Mouse (Mus musculus) kidney, embryonic 16.5 days (tissue): ENCODE results near the gene Fbrsl1. TPM values are rescaled to one million over a fixed set of nuclear protein-coding genes. Genes with fewer than 3 reads are reported as not detected.

ENCODE experiments used
- ATAC-seq: fragments of 200-750 bp; cut with Nextera tagmentation; 2 replicates; pipeline ENCODE4 v1.8.0; 2017; ENCODE audit warnings: moderate TSS enrichment; ENCODE audit not compliant: low FRiP score, low TSS enrichment
- H3K27ac ChIP-seq: fragments of 300-500 bp; sonication (generic); 2 replicates; pipeline ENCODE4 v1.5.1; 2014; ENCODE audit warnings: low read length
- H3K27me3 ChIP-seq: fragments of 300-500 bp; sonication (generic); 2 replicates; pipeline ENCODE4 v1.6.1; 2014; ENCODE audit warnings: low read length, control low read depth, mixed read lengths; ENCODE audit not compliant: insufficient read depth
- H3K36me3 ChIP-seq: fragments of 300-500 bp; sonication (generic); 2 replicates; pipeline ENCODE4 v1.6.1; 2014; ENCODE audit warnings: low read length, control low read depth, mixed read lengths; ENCODE audit not compliant: insufficient read depth
- H3K4me1 ChIP-seq: fragments of 300-500 bp; sonication (generic); 2 replicates; pipeline ENCODE4 v1.6.1; 2014; ENCODE audit warnings: low read length, control low read depth, mixed read lengths; ENCODE audit not compliant: insufficient read depth
- H3K4me2 ChIP-seq: fragments of 300-500 bp; sonication (generic); replicated peaks from 2 replicates; pipeline ENCODE4 v1.6.1; 2014; ENCODE audit warnings: low read depth, low read length
- H3K4me3 ChIP-seq: fragments of 300-500 bp; sonication (generic); 2 replicates; pipeline ENCODE4 v1.5.1; 2014; ENCODE audit warnings: mild to moderate bottlenecking, low read length
- H3K9ac ChIP-seq: fragments of 300-500 bp; sonication (generic); replicated peaks from 2 replicates; pipeline ENCODE4 v1.6.1; 2014; ENCODE audit warnings: low read length
- H3K9me3 ChIP-seq: fragments of 300-500 bp; sonication (generic); 2 replicates; pipeline ENCODE4 v1.6.1; 2016; ENCODE audit warnings: low read length, control low read depth
- WGBS: fragments of 180-500 bp; shearing (Covaris S2); extraction: QIAGEN DNeasy Blood & Tissue Kit; methylation state at CpG from one replicate; pipeline ENCODE4 v1.1.7; 2014; 5-methylcytosine and 5-hydroxymethylcytosine counted together
- polyA plus RNA-seq: library from polyadenylated mRNA; unstranded; fragments of >200 nt; fragmentation: Nextera tagmentation; extraction: Ambion mirVana; gene quantifications from 2 replicates; pipeline ENCODE4 v1.2.1, GENCODE M21; 2015

The Fbrsl1 gene
- polyA plus RNA-seq, 1 experiment from 2014 or later = 9.8 TPM

DNA sequence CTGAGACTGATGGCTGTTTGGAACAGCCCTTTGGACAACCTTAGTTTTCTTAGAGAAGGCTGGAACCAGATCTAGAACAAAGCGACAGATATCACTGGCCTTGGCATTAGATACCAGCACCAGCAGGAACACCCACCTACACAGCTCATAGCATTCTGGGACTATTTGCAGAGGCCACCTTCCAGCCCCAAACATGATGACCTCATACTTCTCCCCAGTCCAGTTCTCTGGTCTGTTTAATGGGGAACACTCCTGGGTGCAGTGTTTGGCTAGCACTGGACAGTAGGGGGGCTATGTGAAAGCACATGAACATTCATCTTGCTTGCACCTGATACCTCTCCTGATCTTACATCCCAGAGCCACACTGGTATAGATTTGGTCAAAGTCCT, 29.8 kb downstream of the Fbrsl1 start:
- no peaks in the 10 kb centered on the region for H3K27me3 ChIP-seq
- H3K36me3 ChIP-seq = no peaks in the 10 kb centered on the region
- no peak for ATAC-seq
- H3K9ac ChIP-seq = no peak overlapping the region
- H3K9me3 ChIP-seq = no peaks in the 10 kb centered on the region
- 96% methylated on average over 1 of the region's 1 CpGs for WGBS
- no peak overlapping the region for H3K27ac ChIP-seq
- no peak overlapping the region for H3K4me3 ChIP-seq
- H3K4me1 ChIP-seq = no peaks in the 10 kb centered on the region
- no peak overlapping the region for H3K4me2 ChIP-seq

GRCm38 (mm10) chr5:110417756-110418522, 30.4 kb downstream of the Fbrsl1 start:
- Histone ChIP-seq H3K4me2 (no peak overlapping the region), H3K9ac (no peak overlapping the region), H3K27me3 (no peaks in the 10 kb centered on the region), H3K4me3 (no peak overlapping the region), H3K4me1 (no peaks in the 10 kb centered on the region), H3K9me3 (no peaks in the 10 kb centered on the region), H3K36me3 (no peaks in the 10 kb centered on the region), H3K27ac (no peak overlapping the region)
- WGBS = 59% methylated on average over 14 of the region's 14 CpGs
- ATAC-seq = no peak

- Histone ChIP-seq H3K27me3 (no peaks in the 10 kb centered on the region), H3K9ac (no peak overlapping the region), H3K9me3 (no peaks in the 10 kb centered on the region), H3K4me3 (no peak overlapping the region), H3K4me1 (no peaks in the 10 kb centered on the region), H3K27ac (no peak overlapping the region), H3K4me2 (no peak overlapping the region), H3K36me3 (no peaks in the 10 kb centered on the region)
- 15% methylated on average over 7 of the region's 7 CpGs for WGBS
- ATAC-seq = peak; percentile 39; the same call in 1 of the 2 replicates
Measured at GRCm38 (mm10) chr5:110416825-110417401, 31.4 kb downstream of the Fbrsl1 start.

GRCm38 (mm10) chr5:110415806-110416700, 32.2 kb downstream of the Fbrsl1 start:
- Histone ChIP-seq H3K9ac (no peak overlapping the region), H3K27me3 (no peaks in the 10 kb centered on the region), H3K9me3 (no peaks in the 10 kb centered on the region), H3K36me3 (0 out of 2 replicates have a peak, but pooled peaks cover 4% of the 10 kb centered on the region), H3K27ac (no peak overlapping the region), H3K4me3 (no peak overlapping the region), H3K4me2 (no peak overlapping the region), H3K4me1 (no peaks in the 10 kb centered on the region)
- no peak for ATAC-seq
- WGBS = 47% methylated on average over 13 of the region's 13 CpGs

DNA sequence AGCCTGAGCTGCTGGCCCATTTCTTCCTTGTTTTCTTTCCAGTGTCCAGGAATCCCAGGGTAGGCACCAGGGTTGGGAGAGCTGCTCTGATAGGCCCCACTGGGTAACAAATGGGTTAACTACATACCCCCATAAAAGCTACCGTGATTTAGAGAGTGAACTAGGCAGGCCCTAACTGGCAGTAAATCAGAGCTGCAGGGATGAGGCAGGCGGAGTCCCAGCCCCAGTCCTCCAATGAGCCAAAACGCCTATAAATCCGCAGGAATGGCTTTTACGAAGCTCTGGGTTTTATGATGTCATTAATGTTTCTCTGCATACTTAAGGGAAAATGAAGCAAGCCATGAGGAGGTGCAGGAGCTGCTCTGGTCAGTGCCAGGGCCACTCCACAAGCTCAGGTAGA, 33.3 kb downstream of the Fbrsl1 start:
- Histone ChIP-seq H3K36me3 (0 out of 2 replicates have a peak, but pooled peaks cover 4% of the 10 kb centered on the region), H3K27me3 (no peaks in the 10 kb centered on the region), H3K4me3 (no peak overlapping the region), H3K27ac (no peak overlapping the region), H3K9me3 (no peaks in the 10 kb centered on the region), H3K9ac (no peak overlapping the region), H3K4me2 (no peak overlapping the region), H3K4me1 (no peaks in the 10 kb centered on the region)
- no peak for ATAC-seq
- 29% methylated on average over 5 of the region's 5 CpGs for WGBS

GRCm38 (mm10) chr5:110413018-110413417, 35.3 kb downstream of the Fbrsl1 start:
- Histone ChIP-seq H3K27me3 (no peaks in the 10 kb centered on the region), H3K4me2 (no peak overlapping the region), H3K4me1 (no peaks in the 10 kb centered on the region), H3K27ac (no peak overlapping the region), H3K9me3 (no peaks in the 10 kb centered on the region), H3K9ac (no peak overlapping the region), H3K4me3 (no peak overlapping the region), H3K36me3 (0 out of 2 replicates have a peak, but pooled peaks cover 4% of the 10 kb centered on the region)
- WGBS = 91% methylated on average over 14 of the region's 14 CpGs
- no peak for ATAC-seq

DNA sequence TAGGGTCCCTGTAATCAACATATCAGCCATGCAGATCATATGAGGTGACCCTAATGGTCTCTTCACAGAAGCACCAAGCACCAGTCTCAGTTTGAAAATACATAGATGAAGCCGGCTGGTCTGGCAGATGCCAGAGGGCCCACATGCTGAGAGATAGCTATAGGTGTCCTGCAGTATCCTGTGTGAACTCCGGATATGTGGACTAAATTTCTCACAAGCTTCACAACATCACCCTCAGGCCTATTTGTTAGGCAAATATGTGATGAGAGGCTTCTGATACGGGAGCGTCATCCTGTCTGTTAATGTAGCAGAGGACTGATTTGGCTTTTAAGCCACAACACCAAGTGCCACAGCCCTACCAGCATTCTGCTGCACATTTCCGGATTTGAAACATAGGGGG, 37.9 kb downstream of the Fbrsl1 start:
- 84% methylated on average over 5 of the region's 5 CpGs for WGBS
- Histone ChIP-seq H3K9ac (no peak overlapping the region), H3K27me3 (no peaks in the 10 kb centered on the region), H3K4me2 (no peak overlapping the region), H3K9me3 (no peaks in the 10 kb centered on the region), H3K27ac (no peak overlapping the region), H3K36me3 (0 out of 2 replicates have a peak, but pooled peaks cover 4% of the 10 kb centered on the region), H3K4me1 (no peaks in the 10 kb centered on the region), H3K4me3 (no peak overlapping the region)
- ATAC-seq = no peak

DNA sequence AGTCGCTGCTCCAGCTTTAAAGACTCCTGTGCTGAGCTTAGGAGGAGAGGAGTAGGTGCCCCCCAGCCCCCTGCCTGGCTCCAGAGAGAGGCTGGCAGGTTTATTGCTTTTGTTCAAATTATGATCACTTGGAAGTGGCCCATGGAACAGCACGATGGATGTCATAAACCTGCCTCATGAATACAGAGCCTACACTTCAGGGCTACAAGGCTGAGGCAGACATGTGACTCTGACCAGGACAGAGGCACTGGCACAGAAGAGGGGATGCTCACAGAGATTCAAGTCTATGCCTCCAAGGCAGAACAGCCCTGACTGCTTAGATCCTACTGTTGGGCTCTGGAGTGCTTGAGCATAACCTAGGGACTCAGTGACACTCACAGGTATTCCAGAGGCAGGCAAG, 39.3 kb downstream of the Fbrsl1 start:
- WGBS = 51% methylated on average over 2 of the region's 2 CpGs
- H3K27ac ChIP-seq = no peak overlapping the region
- no peak overlapping the region for H3K4me2 ChIP-seq
- H3K4me1 ChIP-seq = no peaks in the 10 kb centered on the region
- no peaks in the 10 kb centered on the region for H3K9me3 ChIP-seq
- no peak for ATAC-seq
- no peak overlapping the region for H3K4me3 ChIP-seq
- H3K9ac ChIP-seq = no peak overlapping the region
- 0 out of 2 replicates have a peak, but pooled peaks cover 4% of the 10 kb centered on the region for H3K36me3 ChIP-seq
- H3K27me3 ChIP-seq = no peaks in the 10 kb centered on the region

DNA sequence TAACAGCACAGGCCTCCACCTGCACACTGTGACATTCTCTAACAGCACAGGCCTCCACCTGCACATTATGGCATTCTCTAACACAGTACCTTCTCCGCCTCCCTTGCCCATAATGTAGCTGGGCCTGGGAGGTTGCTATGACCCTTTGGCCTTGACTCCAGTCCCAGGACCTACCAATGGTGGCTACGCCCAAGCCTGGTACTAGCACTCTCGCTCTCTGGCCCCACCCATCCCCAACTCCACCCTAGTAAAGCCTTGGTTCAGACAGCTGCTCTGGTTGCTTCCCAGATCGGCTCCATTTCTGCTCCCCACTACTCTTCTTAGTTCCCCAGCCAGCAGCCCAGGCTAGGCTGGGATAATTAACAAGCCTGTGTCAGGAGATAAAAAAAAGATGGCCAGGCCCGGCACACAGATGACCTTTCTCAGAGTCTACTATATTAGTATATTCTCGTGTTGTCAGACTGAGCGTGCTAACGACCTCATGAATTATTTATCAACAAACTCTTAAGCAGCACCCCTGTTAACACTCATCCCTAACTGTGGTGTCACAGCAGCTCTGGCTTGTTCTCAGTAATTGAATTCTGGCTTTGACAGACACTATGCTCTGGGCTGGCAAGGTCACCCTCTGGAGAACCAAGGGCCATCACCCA, 42.1 kb downstream of the Fbrsl1 start:
- Histone ChIP-seq H3K27ac (no peak overlapping the region), H3K9me3 (no peaks in the 10 kb centered on the region), H3K4me3 (no peak overlapping the region), H3K36me3 (no peaks in the 10 kb centered on the region), H3K4me1 (no peaks in the 10 kb centered on the region), H3K4me2 (no peak overlapping the region), H3K9ac (no peak overlapping the region), H3K27me3 (no peaks in the 10 kb centered on the region)
- 63% methylated on average over 8 of the region's 8 CpGs for WGBS
- ATAC-seq = no peak
